Mouse (Mus musculus): Measurements from ENCODE around the gene Rbfox3. TPM values are rescaled to one million over a fixed set of nuclear protein-coding genes. Genes with fewer than 3 reads are reported as not detected.
A peak's percentile ranks its signal among the peaks of the same experiment; 100 is the strongest.

The Rbfox3 gene
- total RNA-seq, 2 experiments from 2014 or later, result 0.13 to 0.20 TPM

DNA sequence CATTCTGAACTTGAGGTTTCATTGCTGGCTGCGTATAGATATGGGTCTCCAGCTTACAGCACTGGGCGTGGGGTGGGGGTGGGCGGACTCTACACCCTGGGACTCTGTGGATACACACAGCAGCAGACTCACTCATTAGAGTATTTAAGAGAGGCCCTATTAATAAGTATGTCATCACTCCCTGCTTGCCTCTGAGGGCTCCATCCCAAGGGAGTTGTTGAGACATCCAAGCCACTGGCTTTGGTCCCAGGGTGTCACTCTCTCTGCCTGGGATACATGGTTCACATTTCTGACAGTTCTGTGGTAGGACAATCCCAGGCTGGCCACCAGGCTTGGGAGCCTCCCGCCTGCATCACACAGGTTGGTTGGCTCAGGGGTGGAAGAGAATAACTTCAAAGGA lies 174.4 kb downstream of the Rbfox3 start:
- H3K27ac ChIP-seq, result no peak overlapping the region
- TF ChIP-seq CTCF (IDR thresholded peaks at IDR 0.05), result no peak
- DNase-seq, result peak; percentile 67
- H3K4me3 ChIP-seq, result no peak overlapping the region
- intact Hi-C loops (cut with DNase I), result no loop called here

DNA sequence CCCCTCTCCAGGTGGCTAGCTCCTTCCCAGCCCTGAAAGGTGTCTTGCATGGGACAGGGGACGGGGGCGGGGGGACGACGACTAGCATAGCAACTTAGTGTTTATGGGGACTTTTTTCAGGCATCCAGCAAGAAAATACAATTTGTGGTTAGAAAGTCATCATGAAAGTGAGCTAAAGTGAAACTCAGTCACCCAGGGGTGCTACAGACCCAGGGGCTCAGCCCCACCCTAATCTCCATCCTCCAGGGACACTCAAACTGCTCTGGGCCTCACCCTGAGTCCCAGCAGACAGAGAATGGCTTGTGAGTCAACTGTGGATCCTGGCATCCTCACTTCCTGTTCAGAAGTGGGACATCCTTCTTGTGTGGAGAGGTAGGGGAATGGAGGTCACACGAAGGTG lies 179.7 kb downstream of the Rbfox3 start:
- no peak overlapping the region for H3K4me3 ChIP-seq
- intact Hi-C loops (cut with DNase I), result no loop called here
- no peak for DNase-seq
- no peak for TF ChIP-seq CTCF (IDR thresholded peaks at IDR 0.05)
- H3K27ac ChIP-seq, result no peak overlapping the region

- H3K27ac ChIP-seq, result peak overlapping the region; percentile 68
These were observed 182.0 kb downstream of the Rbfox3 start for GRCm38 (mm10) chr11:118729373-118729772.

DNA sequence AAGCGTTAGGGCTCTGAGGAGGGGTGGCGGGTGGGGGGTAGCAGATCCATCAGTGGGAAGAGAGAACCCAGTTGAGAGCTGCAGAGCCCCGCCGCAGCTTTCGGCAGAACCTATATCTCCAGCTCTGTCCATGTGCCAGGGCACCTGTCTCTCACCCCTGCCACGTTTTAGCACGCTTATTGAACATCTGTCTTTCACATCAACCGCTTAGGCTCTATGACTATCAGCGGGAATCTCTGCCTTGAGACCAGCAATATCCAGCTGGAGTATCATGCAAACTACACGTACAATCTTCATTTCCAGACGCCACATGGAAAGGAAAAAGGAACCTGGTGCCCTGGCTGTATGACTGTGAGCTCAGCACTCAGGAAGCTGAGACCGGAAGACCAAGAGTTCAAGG lies 182.6 kb downstream of the Rbfox3 start:
- DNase-seq, result no peak
- no peak for TF ChIP-seq CTCF (IDR thresholded peaks at IDR 0.05)
- intact Hi-C loops (cut with DNase I), result no loop called here
- peak overlapping the region; percentile 68 for H3K27ac ChIP-seq
- no peak overlapping the region for H3K4me3 ChIP-seq

More at GRCm38 (mm10) chr11:118729373-118729772, 182.0 kb downstream of the Rbfox3 start:
- DNase-seq, result peak; percentile 30
- intact Hi-C loops (cut with DNase I), result no loop called here
- H3K4me3 ChIP-seq, result no peak overlapping the region
- no peak for TF ChIP-seq CTCF (IDR thresholded peaks at IDR 0.05)

DNA sequence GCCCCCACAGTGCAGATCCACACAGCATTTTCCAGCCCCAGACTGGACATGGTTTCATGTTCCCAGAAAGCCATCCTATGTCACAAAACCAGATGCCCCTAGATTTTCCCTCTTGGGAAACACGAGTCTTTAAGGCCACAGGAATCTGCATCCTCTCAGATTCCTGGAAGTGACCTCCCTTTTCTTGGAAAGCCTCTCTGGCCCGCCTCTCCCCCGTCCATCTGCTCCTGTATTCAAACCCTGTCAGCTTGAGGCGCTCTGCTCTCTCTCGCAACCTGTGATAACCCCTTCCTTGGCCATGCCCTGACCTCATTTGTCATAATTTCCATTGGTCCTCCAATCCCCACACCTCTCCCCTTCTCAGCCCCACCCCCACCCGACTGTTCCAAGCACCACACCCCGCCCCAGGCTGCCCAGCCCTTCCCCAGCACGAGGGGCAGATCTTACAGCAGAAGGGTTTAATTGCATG lies 183.3 kb downstream of the Rbfox3 start:
- H3K27ac ChIP-seq, result peak overlapping the region; percentile 68
- no peak overlapping the region for H3K4me3 ChIP-seq
- no peak for TF ChIP-seq CTCF (IDR thresholded peaks at IDR 0.05)
- peak; percentile 35 for DNase-seq
- intact Hi-C loops (cut with DNase I), result no loop called here

- DNase-seq, result no peak
- intact Hi-C loops (cut with DNase I), result no loop called here
- no peak for TF ChIP-seq CTCF (IDR thresholded peaks at IDR 0.05)
- no peak overlapping the region for H3K4me3 ChIP-seq
- no peak overlapping the region for H3K27ac ChIP-seq
These were observed 185.0 kb downstream of the Rbfox3 start for GRCm38 (mm10) chr11:118726430-118726829.

DNA sequence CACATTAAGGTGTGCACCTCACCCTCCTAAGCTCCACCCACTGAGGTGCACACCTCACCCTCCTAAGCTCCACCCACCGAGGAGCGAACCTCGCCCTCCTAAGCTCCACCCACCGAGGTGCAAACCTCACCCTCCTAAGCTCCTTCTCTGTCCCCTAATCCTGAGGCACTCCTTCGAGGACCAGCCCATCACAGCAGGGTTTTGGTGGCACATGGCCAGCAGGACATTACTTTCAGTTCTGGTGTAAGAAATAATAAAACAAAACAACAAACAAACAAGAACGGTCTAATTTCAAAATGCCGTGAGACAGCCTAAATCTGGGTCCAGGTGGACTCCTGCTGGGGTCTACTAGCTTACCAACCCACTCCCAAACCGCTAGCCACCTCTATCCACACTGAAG lies 187.0 kb downstream of the Rbfox3 start:
- no peak for DNase-seq
- no peak overlapping the region for H3K27ac ChIP-seq
- no peak for TF ChIP-seq CTCF (IDR thresholded peaks at IDR 0.05)
- intact Hi-C loops (cut with DNase I), result no loop called here
- no peak overlapping the region for H3K4me3 ChIP-seq

- no peak overlapping the region for H3K27ac ChIP-seq
- DNase-seq, result no peak
- no peak for TF ChIP-seq CTCF (IDR thresholded peaks at IDR 0.05)
- intact Hi-C loops (cut with DNase I), result no loop called here
- no peak overlapping the region for H3K4me3 ChIP-seq
These were observed 188.2 kb downstream of the Rbfox3 start for GRCm38 (mm10) chr11:118723166-118723565.

DNA sequence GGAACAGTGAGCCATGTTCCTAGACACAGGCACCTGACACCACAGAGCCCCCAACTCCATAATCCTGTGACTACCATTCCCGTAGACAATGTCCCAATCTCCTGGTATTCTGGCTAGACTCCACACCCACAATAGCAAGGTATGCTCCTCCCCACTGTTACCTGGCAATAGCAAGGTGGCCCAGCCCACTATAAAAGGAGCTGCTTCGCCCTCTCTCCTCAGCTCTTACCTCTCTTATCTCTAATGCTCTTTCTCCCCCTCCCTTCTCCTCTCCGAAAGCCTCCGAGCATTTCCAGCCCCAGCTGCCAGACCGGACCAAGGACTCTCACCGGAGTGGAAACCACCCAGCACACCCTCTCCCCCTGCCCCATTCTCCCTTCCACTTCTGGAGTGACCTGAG lies 189.5 kb downstream of the Rbfox3 start:
- intact Hi-C loops (cut with DNase I), result no loop called here
- TF ChIP-seq CTCF (IDR thresholded peaks at IDR 0.05), result no peak
- DNase-seq, result no peak
- no peak overlapping the region for H3K4me3 ChIP-seq
- no peak overlapping the region for H3K27ac ChIP-seq

DNA sequence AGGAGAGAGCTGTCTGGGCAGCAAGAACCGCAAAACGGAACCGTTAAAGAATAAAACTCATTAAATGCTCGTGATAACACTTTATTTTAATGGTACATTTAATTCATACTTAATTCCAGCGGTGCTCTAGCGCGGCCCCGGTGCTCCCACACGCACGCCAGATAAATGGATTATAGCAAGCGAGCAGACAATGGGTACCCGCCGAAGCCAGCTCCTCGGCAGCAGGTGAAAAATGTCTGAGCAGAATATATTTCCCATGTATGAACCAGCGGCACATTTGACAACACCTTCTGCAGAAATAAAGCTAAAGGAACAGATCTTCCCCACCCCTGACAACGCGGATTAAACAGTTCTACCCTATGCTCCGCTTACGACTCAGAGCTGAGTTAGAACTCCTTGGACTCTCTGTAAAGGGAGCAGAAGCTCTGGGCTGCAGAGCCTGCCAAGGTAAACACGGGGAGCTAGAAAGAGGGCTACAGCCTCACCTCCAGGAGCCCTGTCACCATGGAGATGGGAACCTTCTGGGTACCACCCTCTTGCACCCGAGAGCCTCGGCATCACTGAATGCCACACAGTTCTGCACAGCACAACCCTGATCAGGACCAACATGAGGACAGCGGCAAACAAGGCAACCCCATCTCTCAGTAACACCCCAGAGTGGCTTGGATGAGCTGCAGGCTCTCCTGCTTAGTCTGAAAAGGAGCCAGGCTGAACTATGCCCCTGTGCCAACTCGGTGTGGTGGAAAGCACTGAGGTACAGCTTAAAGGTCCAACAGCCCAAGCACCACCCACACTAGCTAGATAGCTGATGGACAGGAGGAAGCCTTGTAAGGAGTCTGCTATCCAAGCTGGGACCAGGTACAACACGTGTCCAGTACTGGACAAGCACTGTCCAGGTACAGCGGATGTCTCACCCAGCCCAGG lies 196.5 kb downstream of the Rbfox3 start:
- no peak for DNase-seq
- no peak overlapping the region for H3K27ac ChIP-seq
- no peak overlapping the region for H3K4me3 ChIP-seq
- no peak for TF ChIP-seq CTCF (IDR thresholded peaks at IDR 0.05)
- intact Hi-C loops (cut with DNase I), result no loop called here

GRCm38 (mm10) chr11:118712761-118713160 lies 198.6 kb downstream of the Rbfox3 start:
- no peak for TF ChIP-seq CTCF (IDR thresholded peaks at IDR 0.05)
- Histone ChIP-seq H3K4me3 (no peak overlapping the region), H3K27ac (no peak overlapping the region)
- no peak for DNase-seq
- intact Hi-C loops (cut with DNase I), result no loop called here

DNA sequence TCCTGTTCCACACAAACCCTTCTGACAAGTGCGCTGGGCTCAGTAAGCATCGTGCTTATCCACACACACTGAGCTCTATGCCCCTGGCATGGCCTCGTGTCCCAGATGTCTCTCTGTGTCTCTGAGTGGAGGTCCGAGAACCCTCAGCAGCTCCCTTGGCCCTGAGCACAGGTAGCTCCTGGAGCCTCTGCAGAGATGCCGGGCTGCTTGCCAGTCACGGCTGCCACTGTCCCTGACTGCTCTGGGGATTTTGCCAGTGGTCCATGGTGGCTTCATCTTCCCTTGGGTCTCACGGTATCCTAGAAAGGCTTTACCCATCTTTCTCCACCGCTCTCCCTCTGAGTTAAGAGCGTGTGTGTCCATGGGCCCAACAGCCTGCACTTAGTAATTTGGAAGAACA lies 199.3 kb downstream of the Rbfox3 start:
- intact Hi-C loops (cut with DNase I), result no loop called here
- DNase-seq, result no peak
- H3K4me3 ChIP-seq, result no peak overlapping the region
- TF ChIP-seq CTCF (IDR thresholded peaks at IDR 0.05), result no peak
- H3K27ac ChIP-seq, result no peak overlapping the region

- H3K27ac ChIP-seq, result no peak overlapping the region
- DNase-seq, result no peak
- intact Hi-C loops (cut with DNase I), result no loop called here
- TF ChIP-seq CTCF (IDR thresholded peaks at IDR 0.05), result no peak
- no peak overlapping the region for H3K4me3 ChIP-seq
These were observed 201.4 kb downstream of the Rbfox3 start for GRCm38 (mm10) chr11:118710035-118710434.
